Mouse (Mus musculus) liver, embryonic 14.5 days (tissue): ENCODE data around the gene Acvr1.

Experiments
- CTCF ChIP-seq: IDR thresholded peaks from 2 replicates; pipeline ENCODE4 v1.5.1; 2016; ENCODE audit warnings: antibody characterized with exemption, low read depth, control low read depth
- EP300 ChIP-seq: IDR thresholded peaks from 2 replicates; pipeline ENCODE4 v1.6.1; 2016; ENCODE audit warnings: antibody characterized with exemption, low read depth

DNA sequence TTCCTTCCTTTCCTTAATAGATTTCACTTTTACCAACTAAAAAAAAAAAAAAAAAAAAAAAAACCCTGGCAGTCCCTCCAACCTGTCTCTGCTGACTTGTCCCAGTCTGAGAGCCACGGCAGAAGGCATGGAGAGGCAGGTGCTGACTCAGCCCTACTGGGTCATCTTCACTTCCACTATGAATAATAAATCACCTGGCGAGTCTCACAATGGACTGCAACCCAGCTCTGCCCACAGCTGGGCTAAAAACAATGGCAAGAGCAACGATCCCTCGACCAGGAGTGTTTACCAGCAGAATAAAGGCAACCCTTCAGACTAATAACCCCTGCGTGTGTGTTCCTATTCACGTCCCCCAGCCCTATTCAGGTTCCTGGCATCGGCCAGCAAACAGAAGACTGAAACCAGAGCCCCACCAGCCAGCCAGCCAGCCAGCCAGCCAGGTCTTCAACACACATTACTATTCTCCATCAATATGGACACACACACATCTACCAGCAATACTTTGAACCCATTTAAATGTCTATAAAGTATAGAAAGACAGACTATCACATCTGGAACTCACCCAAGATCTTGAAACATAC is 37.0 kb downstream of the Acvr1 start:
- TF ChIP-seq CTCF (no peak), EP300 (no peak)
